Mouse (Mus musculus): Measurements from ENCODE around the gene Ndufa7. TPM values are rescaled to one million over a fixed set of nuclear protein-coding genes. Genes with fewer than 3 reads are reported as not detected.

Ndufa7 gene
- polyA plus RNA-seq (2017; shearing (Covaris generic)) = 204 TPM

GRCm38 (mm10) chr17:33824084-33824996 lies at the start of gene Ndufa7, which contains the start of gene Rps28:
Ndufa7 (plus strand) TSS chr17:33824572.
Rps28 (minus strand) TSS chr17:33824562.

GRCm38 (mm10) chr17:33781124-33781977 lies 43.0 kb upstream of the Ndufa7 start, which contains the start of gene Angptl4:
Angptl4 (minus strand) TSS chr17:33781830.

GRCm38 (mm10) chr17:33810334-33811141 lies 13.8 kb upstream of the Ndufa7 start, which contains the start of gene Kank3:
Kank3 (plus strand) TSS chr17:33810519.

GRCm38 (mm10) chr17:33842966-33843795 lies 18.8 kb downstream of the Ndufa7 start, which contains the start of gene Cd320:
Cd320 (plus strand) TSS chr17:33843091.

GRCm38 (mm10) chr17:33873537-33873936 lies 49.2 kb downstream of the Ndufa7 start, which contains the start of gene Gm7029:
Gm7029 (plus strand) TSS chr17:33873837.

Other genes with a start within 250 kb of the Ndufa7 start
- 32.3 TPM for gene Zfp414, start 195.5 kb upstream of the Ndufa7 start, polyA plus RNA-seq (2017; shearing (Covaris generic))
- 0.33 TPM for gene Pram1, start 186.5 kb upstream of the Ndufa7 start, polyA plus RNA-seq (2017; shearing (Covaris generic))
- 324 TPM for gene Hnrnpm, start 137.7 kb upstream of the Ndufa7 start, polyA plus RNA-seq (2017; shearing (Covaris generic))
- 96.9 TPM for gene March2, start 105.9 kb upstream of the Ndufa7 start, polyA plus RNA-seq (2017; shearing (Covaris generic))
- 316 TPM for gene Rab11b, start 64.0 kb upstream of the Ndufa7 start, polyA plus RNA-seq (2017; shearing (Covaris generic))
- gene Angptl4, start 42.7 kb upstream of the Ndufa7 start, polyA plus RNA-seq (2017; shearing (Covaris generic)) = 1.1 TPM
- gene Kank3, start 14.1 kb upstream of the Ndufa7 start, polyA plus RNA-seq (2017; shearing (Covaris generic)) = 4.4 TPM
- gene Rps28, start within 50 bp of the Ndufa7 start, polyA plus RNA-seq (2017; shearing (Covaris generic)) = 951 TPM
- 15.4 TPM for gene Cd320, start 18.5 kb downstream of the Ndufa7 start, polyA plus RNA-seq (2017; shearing (Covaris generic))
- gene Gm7029, start 49.3 kb downstream of the Ndufa7 start, polyA plus RNA-seq (2017; shearing (Covaris generic)) = not detected
- not detected for gene Kifc1, start 66.1 kb downstream of the Ndufa7 start, polyA plus RNA-seq (2017; shearing (Covaris generic))
- gene Platr17, start 80.6 kb downstream of the Ndufa7 start, polyA plus RNA-seq (2017; shearing (Covaris generic)) = 1.1 TPM
- gene Daxx, start 84.8 kb downstream of the Ndufa7 start, polyA plus RNA-seq (2017; shearing (Covaris generic)) = 50.2 TPM
- 361 TPM for gene Tapbp, start 91.3 kb downstream of the Ndufa7 start, polyA plus RNA-seq (2017; shearing (Covaris generic))
- 17.3 TPM for gene Zbtb22, start 91.3 kb downstream of the Ndufa7 start, polyA plus RNA-seq (2017; shearing (Covaris generic))
- gene Rgl2, start 105.0 kb downstream of the Ndufa7 start, polyA plus RNA-seq (2017; shearing (Covaris generic)) = 79.3 TPM
- gene Pfdn6, start 115.8 kb downstream of the Ndufa7 start, polyA plus RNA-seq (2017; shearing (Covaris generic)) = 83.9 TPM
- gene Wdr46, start 116.1 kb downstream of the Ndufa7 start, polyA plus RNA-seq (2017; shearing (Covaris generic)) = 39.0 TPM
- gene B3galt4, start 126.9 kb downstream of the Ndufa7 start, polyA plus RNA-seq (2017; shearing (Covaris generic)) = 8.6 TPM
- gene Vps52, start 131.2 kb downstream of the Ndufa7 start, polyA plus RNA-seq (2017; shearing (Covaris generic)) = 38.1 TPM
- 2,394 TPM for gene Rps18, start 131.4 kb downstream of the Ndufa7 start, polyA plus RNA-seq (2017; shearing (Covaris generic))
- 13,530 TPM for gene H2-K1, start 175.8 kb downstream of the Ndufa7 start, polyA plus RNA-seq (2017; shearing (Covaris generic))
- gene Ring1, start 200.1 kb downstream of the Ndufa7 start, polyA plus RNA-seq (2017; shearing (Covaris generic)) = 26.1 TPM
- 225 TPM for gene H2-Ke6, start 203.5 kb downstream of the Ndufa7 start, polyA plus RNA-seq (2017; shearing (Covaris generic))
- 137 TPM for gene Slc39a7, start 207.1 kb downstream of the Ndufa7 start, polyA plus RNA-seq (2017; shearing (Covaris generic))
- 78.8 TPM for gene Rxrb, start 207.2 kb downstream of the Ndufa7 start, polyA plus RNA-seq (2017; shearing (Covaris generic))
- 0.27 TPM for gene Col11a2, start 214.9 kb downstream of the Ndufa7 start, polyA plus RNA-seq (2017; shearing (Covaris generic))

Data from effector memory CD4-positive, alpha-beta T cell, adult 7 months (primary cell).